Mouse (Mus musculus) cerebral cortex, adult 2 months (tissue): ENCODE measurements around the gene Pip.

Experiments used
- WGBS: fragments of 180-500 bp; shearing (Covaris S2); methylation state at CpG from one replicate; pipeline ENCODE4 v1.1.7; 2018; 5-methylcytosine and 5-hydroxymethylcytosine counted together

The Pip gene

GRCm38 (mm10) chr6:41847235-41847634 lies at the start of gene Pip:
Gene Pip, plus strand, starts transcription at chr6:41847535.
- 82% methylated on average over 2 of the region's 2 CpGs for WGBS

DNA sequence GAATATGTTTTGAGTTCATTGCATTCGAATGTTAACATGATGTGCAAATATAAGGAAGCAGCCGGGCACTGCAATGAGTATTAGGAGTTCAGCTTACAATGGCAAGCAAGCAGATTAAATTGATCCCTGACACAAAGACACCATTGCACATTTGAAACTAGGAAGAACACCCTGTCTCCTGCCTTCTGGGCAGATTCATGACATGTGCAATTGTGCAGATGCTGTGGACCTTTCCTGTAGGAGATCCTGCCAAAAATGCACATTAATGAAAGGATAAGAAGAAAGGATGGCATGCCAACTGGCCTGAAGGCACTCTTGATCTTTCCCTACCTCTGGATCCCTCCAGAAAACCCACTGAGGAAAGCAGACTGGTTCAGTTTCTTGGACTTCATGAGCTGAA lies 17.8 kb upstream of the Pip start:
- 91% methylated on average over 2 of the region's 2 CpGs for WGBS

DNA sequence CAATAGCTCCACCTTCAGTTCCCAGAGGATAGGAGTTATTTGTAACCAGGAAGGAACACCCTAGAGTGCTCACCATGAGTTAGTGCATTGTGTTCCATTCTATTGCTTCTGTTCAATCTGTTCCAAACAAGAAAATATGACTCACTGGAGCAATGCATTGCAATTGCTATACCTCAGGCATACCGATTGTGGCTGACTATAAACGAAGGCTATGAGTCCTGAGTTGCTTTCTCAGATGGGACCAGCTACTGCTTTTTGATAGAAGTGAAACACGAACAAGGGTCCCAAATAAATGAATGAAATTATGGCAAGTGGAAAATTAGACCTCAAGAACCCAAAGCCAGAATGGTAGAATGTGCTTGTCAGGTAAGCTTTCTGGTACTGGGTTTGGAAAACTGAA lies 5.4 kb downstream of the Pip start, which contains the start of gene Sval2:
Sval2 (plus strand) TSS at position 301 of the 400 bp plus-strand sequence.
- 81% methylated on average over 3 of the region's 3 CpGs for WGBS

GRCm38 (mm10) chr6:41864038-41864437 lies 16.7 kb downstream of the Pip start:
- WGBS = 44% methylated on average over 2 of the region's 2 CpGs
